Mouse (Mus musculus): ENCODE measurements around the gene Gabrb1. TPM values are rescaled to one million over a fixed set of nuclear protein-coding genes. Genes with fewer than 3 reads are reported as not detected.

The Gabrb1 gene
- total and polyA plus RNA-seq, 3 experiments: 0.03 TPM; not detected in 2

DNA sequence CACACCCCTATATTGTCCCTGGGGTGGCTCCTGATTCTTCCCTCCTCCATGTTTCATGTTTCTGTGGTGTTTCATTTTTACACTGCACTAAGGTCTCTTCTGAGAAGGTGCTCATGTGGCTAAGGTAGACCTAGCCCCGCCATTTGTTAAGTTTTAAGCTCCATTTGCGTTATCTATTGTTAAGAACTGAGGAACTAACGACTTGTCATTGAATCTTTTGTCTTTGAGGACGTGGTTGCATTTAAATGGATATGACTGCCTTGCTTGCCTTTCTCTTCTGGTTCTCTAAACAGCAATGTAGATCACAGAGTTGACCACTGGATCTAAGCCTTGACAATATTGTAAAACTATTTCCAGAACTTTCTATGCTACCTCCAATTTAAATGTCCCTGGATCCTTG, 265.7 kb downstream of the Gabrb1 start:
- no peak overlapping the region for H3K4me3 ChIP-seq (ENCODE audit: control insufficient read depth in 1 of 2, insufficient read depth in 1 of 2, low read depth in 2 of 2, low read length in 2 of 2)
- TF ChIP-seq ELF1 (IDR thresholded peaks at IDR 0.05; ENCODE audit: low read depth, low read length): no peak
- TF ChIP-seq NELFE (IDR thresholded peaks at IDR 0.05; ENCODE audit: low read depth, low read length): no peak
- TF ChIP-seq MEF2A (IDR thresholded peaks at IDR 0.05; ENCODE audit: extremely low read depth, insufficient replicate concordance, low read depth, low read length, poor library complexity, severe bottlenecking): no peak
- TF ChIP-seq UBTF (IDR thresholded peaks at IDR 0.05; ENCODE audit: borderline replicate concordance, insufficient read depth, low read depth, low read length): no peak
- no peak for TF ChIP-seq ZNF384 (IDR thresholded peaks at IDR 0.05; ENCODE audit: low read depth, low read length)
- no peaks in the 10 kb centered on the region for H3K4me1 ChIP-seq (ENCODE audit: control insufficient read depth in 1 of 2, insufficient read depth in 2 of 2, low read length in 2 of 2)
- H3K36me3 ChIP-seq (ENCODE audit: control insufficient read depth in 1 of 2, insufficient read depth in 2 of 2, low read length in 2 of 2): no peaks in the 10 kb centered on the region
- no peaks in the 10 kb centered on the region for H3K9me3 ChIP-seq (replicated peaks; ENCODE audit: insufficient read depth, low read length)
- no peak for DNase-seq (ENCODE audit: low read depth, low spot score)
- no peaks in the 10 kb centered on the region for H3K79me2 ChIP-seq (ENCODE audit: control insufficient read depth, insufficient read depth, low read length, poor library complexity)
- no peak overlapping the region for H3K9ac ChIP-seq (ENCODE audit: control insufficient read depth, low read depth, low read length, poor library complexity, severe bottlenecking)
- H3K27me3 ChIP-seq (ENCODE audit: control insufficient read depth in 1 of 2, insufficient read depth in 2 of 2, low read length in 2 of 2): no peaks in the 10 kb centered on the region
- no peak overlapping the region for H3K27ac ChIP-seq (ENCODE audit: control insufficient read depth, low read depth, low read length)

DNA sequence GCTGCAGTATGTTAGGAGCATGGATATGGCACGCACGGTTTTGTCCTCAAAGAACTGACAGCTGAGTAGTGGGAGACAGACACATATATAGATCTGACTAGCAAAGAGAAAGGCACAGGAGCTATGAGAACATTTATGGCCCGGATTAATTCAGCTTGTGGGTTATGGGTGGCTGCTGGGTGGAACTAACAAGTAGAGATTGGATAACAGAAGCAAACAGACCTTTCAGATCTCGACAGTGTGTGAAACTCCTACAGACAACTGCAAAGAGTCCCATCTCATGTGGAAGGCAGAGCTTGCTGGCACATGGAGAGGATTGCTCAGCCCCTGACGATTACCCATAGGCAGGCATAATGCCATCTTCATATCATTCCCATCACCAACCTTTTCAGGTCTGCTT, 268.4 kb downstream of the Gabrb1 start:
- no peaks in the 10 kb centered on the region for H3K36me3 ChIP-seq (ENCODE audit: control insufficient read depth in 1 of 2, insufficient read depth in 2 of 2, low read length in 2 of 2)
- H3K9ac ChIP-seq (ENCODE audit: control insufficient read depth, low read depth, low read length, poor library complexity, severe bottlenecking): no peak overlapping the region
- H3K27ac ChIP-seq (ENCODE audit: control insufficient read depth, low read depth, low read length): no peak overlapping the region
- H3K4me1 ChIP-seq (ENCODE audit: control insufficient read depth in 1 of 2, insufficient read depth in 2 of 2, low read length in 2 of 2): no peaks in the 10 kb centered on the region
- TF ChIP-seq BHLHE40 (IDR thresholded peaks at IDR 0.05; ENCODE audit: borderline replicate concordance, low read depth, low read length) (no peak), SIN3A (IDR thresholded peaks at IDR 0.05; ENCODE audit: low read length) (no peak), ZNF384 (IDR thresholded peaks at IDR 0.05; ENCODE audit: low read depth, low read length) (no peak), ELF1 (IDR thresholded peaks at IDR 0.05; ENCODE audit: low read depth, low read length) (no peak), POLR2AphosphoS5 (IDR thresholded peaks at IDR 0.05; ENCODE audit: borderline replicate concordance, low read depth, low read length) (no peak), NELFE (IDR thresholded peaks at IDR 0.05; ENCODE audit: low read depth, low read length) (no peak), MAFK (IDR thresholded peaks at IDR 0.05; ENCODE audit: borderline replicate concordance, low read depth, low read length) (no peak), CHD1 (IDR thresholded peaks at IDR 0.05; ENCODE audit: low read depth, low read length) (no peak), ZKSCAN1 (IDR thresholded peaks at IDR 0.05; ENCODE audit: low read depth, low read length) (no peak), RAD21 (IDR thresholded peaks at IDR 0.05; ENCODE audit: low read depth, low read length) (no peak), MYC (IDR thresholded peaks at IDR 0.05; ENCODE audit: low read depth, low read length) (no peak), USF2 (IDR thresholded peaks at IDR 0.05; ENCODE audit: borderline replicate concordance in 1 of 2, insufficient read depth in 1 of 2, low read depth in 1 of 2, low read length in 2 of 2) (no peak), SMC3 (IDR thresholded peaks at IDR 0.05; ENCODE audit: low read depth, low read length) (no peak), ZMIZ1 (IDR thresholded peaks at IDR 0.05; ENCODE audit: low read depth, low read length) (no peak), GABPA (IDR thresholded peaks at IDR 0.05; ENCODE audit: low read depth, low read length) (no peak), ETS1 (IDR thresholded peaks at IDR 0.05; ENCODE audit: low read depth, low read length) (no peak), RCOR1 (IDR thresholded peaks at IDR 0.05; ENCODE audit: low read depth, low read length) (no peak), CHD2 (IDR thresholded peaks at IDR 0.05; ENCODE audit: low read length) (no peak), TBP (IDR thresholded peaks at IDR 0.05; ENCODE audit: low read depth, low read length) (no peak)
- H3K4me3 ChIP-seq (ENCODE audit: control insufficient read depth in 1 of 2, insufficient read depth in 1 of 2, low read depth in 2 of 2, low read length in 2 of 2): no peak overlapping the region
- no peak for DNase-seq (ENCODE audit: low read depth, low spot score)
- no peaks in the 10 kb centered on the region for H3K27me3 ChIP-seq (ENCODE audit: control insufficient read depth in 1 of 2, insufficient read depth in 2 of 2, low read length in 2 of 2)
- no peaks in the 10 kb centered on the region for H3K9me3 ChIP-seq (replicated peaks; ENCODE audit: insufficient read depth, low read length)
- H3K79me2 ChIP-seq (ENCODE audit: control insufficient read depth, insufficient read depth, low read length, poor library complexity): no peaks in the 10 kb centered on the region

All from MEL (cell line).